Mouse (Mus musculus): ENCODE measurements around the gene Slc4a8.

DNA sequence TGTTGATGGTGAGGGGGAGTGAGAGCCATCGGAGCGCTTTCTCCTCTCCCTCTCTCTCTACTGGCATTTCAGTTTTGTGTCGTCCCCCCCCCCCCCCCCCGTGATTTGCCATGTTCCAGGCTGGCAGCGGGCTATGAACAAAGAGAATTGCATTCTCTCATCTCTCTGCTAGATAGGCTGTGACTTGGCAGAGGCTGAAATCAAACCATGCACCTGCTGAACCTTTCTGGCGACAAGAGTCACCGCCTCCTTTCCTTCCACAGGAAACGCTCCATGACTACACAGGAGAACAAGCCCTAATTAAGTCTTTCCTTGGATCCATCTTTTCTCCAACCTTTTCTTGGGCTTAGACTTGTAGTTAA lies 6.1 kb upstream of the Slc4a8 start:
- no peak for TF ChIP-seq CTCF (IDR thresholded peaks at IDR 0.05; ENCODE audit: borderline replicate concordance, insufficient read depth, low read depth, low read length)
- no peak for TF ChIP-seq POLR2A (IDR thresholded peaks at IDR 0.05; ENCODE audit: borderline replicate concordance, insufficient read depth, low read length)
